Mouse (Mus musculus): ENCODE results near the gene Prkrip1. TPM values are rescaled to one million over a fixed set of nuclear protein-coding genes. Genes with fewer than 3 reads are reported as not detected.

The Prkrip1 gene
- 19.7 TPM for polyA plus RNA-seq (2014; fragmentation: Illumina TruSeq; extraction: RNeasy Lipid Tissue Mini Kit (QIAGEN cat#74804); ENCODE audit: low read depth, low replicate concordance)

DNA sequence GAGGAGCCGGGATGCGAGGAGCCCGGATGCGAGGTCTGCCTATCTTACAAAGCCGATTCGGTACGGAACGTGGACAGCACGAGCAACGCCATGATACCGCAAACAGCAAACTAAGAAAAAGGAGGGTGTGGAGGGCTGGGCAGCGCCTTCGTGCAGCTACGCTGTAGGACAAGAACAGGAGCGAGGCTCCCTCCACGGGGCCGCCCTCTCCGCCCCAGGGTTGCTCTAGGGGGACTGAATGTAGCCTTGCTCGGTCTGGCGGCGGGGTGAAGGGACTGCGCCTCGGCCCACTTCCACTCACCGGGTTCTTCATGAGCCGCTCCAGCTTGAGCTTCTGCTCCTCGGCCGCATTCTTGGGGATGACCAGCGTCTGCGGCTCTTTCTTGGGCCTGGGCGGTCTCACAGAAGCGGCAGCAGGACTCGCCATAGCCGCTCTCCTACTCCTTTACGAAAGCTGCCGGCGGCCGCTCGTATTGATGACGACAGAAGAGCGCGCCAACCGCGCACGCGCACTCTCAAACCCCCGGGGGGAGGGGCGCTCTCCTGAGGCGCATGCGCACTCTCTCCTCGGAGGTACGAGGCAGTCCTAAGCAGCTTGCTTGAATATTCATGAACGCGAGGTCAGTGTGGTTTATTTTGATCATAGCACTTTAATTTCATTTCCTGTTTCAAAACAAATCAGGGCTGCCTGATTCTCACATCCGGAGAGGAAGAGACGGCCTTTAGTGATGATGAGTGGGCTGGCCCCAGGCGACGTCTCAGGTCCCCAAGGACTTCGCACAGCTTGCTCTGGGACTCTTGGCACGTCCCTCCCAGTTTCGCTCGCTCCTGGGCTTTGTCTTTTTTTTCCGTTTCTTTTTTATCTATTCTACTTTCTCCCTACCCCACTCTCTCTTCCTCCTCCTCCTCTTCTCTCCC is at the start of gene Prkrip1:
Prkrip1 (minus strand) TSS at position 490 of the 918 bp plus-strand sequence.

GRCm38 (mm10) chr5:136246452-136246838 is 47.7 kb upstream of the Prkrip1 start, which contains the start of gene Sh2b2:
Sh2b2 (minus strand) TSS chr5:136246556.

GRCm38 (mm10) chr5:136170512-136171362 is 28.0 kb downstream of the Prkrip1 start, which contains the start of gene Orai2:
Orai2 (minus strand) TSS chr5:136170713.

GRCm38 (mm10) chr5:136135571-136136291 is 63.0 kb downstream of the Prkrip1 start, which contains the start of the genes Lrwd1 and Alkbh4:
Lrwd1 (minus strand) TSS chr5:136136074.
Alkbh4 (plus strand) TSS chr5:136136146.

Other genes starting within 250 kb of the Prkrip1 start
- gene Ssc4d, start 224.4 kb downstream of the Prkrip1 start, polyA plus RNA-seq (2014; fragmentation: Illumina TruSeq; extraction: RNeasy Lipid Tissue Mini Kit (QIAGEN cat#74804); ENCODE audit: low read depth, low replicate concordance): 1.9 TPM
- not detected for gene Zp3, start 218.9 kb downstream of the Prkrip1 start, polyA plus RNA-seq (2014; fragmentation: Illumina TruSeq; extraction: RNeasy Lipid Tissue Mini Kit (QIAGEN cat#74804); ENCODE audit: low read depth, low replicate concordance)
- gene Dtx2, start 204.2 kb downstream of the Prkrip1 start, polyA plus RNA-seq (2014; fragmentation: Illumina TruSeq; extraction: RNeasy Lipid Tissue Mini Kit (QIAGEN cat#74804); ENCODE audit: low read depth, low replicate concordance): 6.9 TPM
- gene Upk3b, start 160.5 kb downstream of the Prkrip1 start, polyA plus RNA-seq (2014; fragmentation: Illumina TruSeq; extraction: RNeasy Lipid Tissue Mini Kit (QIAGEN cat#74804); ENCODE audit: low read depth, low replicate concordance): 20.8 TPM
- gene Upk3bl, start 144.5 kb downstream of the Prkrip1 start, polyA plus RNA-seq (2014; fragmentation: Illumina TruSeq; extraction: RNeasy Lipid Tissue Mini Kit (QIAGEN cat#74804); ENCODE audit: low read depth, low replicate concordance): not detected
- gene Rasa4, start 115.0 kb downstream of the Prkrip1 start, polyA plus RNA-seq (2014; fragmentation: Illumina TruSeq; extraction: RNeasy Lipid Tissue Mini Kit (QIAGEN cat#74804); ENCODE audit: low read depth, low replicate concordance): 5.2 TPM
- gene Polr2j, start 82.3 kb downstream of the Prkrip1 start, polyA plus RNA-seq (2014; fragmentation: Illumina TruSeq; extraction: RNeasy Lipid Tissue Mini Kit (QIAGEN cat#74804); ENCODE audit: low read depth, low replicate concordance): 85.2 TPM
- gene Lrwd1, start 62.9 kb downstream of the Prkrip1 start, polyA plus RNA-seq (2014; fragmentation: Illumina TruSeq; extraction: RNeasy Lipid Tissue Mini Kit (QIAGEN cat#74804); ENCODE audit: low read depth, low replicate concordance): 8.7 TPM
- gene Alkbh4, start 62.8 kb downstream of the Prkrip1 start, polyA plus RNA-seq (2014; fragmentation: Illumina TruSeq; extraction: RNeasy Lipid Tissue Mini Kit (QIAGEN cat#74804); ENCODE audit: low read depth, low replicate concordance): 5.4 TPM
- 1.3 TPM for gene Orai2, start 28.2 kb downstream of the Prkrip1 start, polyA plus RNA-seq (2014; fragmentation: Illumina TruSeq; extraction: RNeasy Lipid Tissue Mini Kit (QIAGEN cat#74804); ENCODE audit: low read depth, low replicate concordance)
- 0.94 TPM for gene Sh2b2, start 47.6 kb upstream of the Prkrip1 start, polyA plus RNA-seq (2014; fragmentation: Illumina TruSeq; extraction: RNeasy Lipid Tissue Mini Kit (QIAGEN cat#74804); ENCODE audit: low read depth, low replicate concordance)

Data from heart, adult 10 weeks (tissue).